Mouse (Mus musculus) T-cell, adult 2 months (primary cell): ENCODE results near the gene Cryba4.

Experiments used
- DNase-seq: peaks from one replicate; pipeline ENCODE4 v3.0.0; 2022; ENCODE audit warnings: low spot score

Gene Cryba4

DNA sequence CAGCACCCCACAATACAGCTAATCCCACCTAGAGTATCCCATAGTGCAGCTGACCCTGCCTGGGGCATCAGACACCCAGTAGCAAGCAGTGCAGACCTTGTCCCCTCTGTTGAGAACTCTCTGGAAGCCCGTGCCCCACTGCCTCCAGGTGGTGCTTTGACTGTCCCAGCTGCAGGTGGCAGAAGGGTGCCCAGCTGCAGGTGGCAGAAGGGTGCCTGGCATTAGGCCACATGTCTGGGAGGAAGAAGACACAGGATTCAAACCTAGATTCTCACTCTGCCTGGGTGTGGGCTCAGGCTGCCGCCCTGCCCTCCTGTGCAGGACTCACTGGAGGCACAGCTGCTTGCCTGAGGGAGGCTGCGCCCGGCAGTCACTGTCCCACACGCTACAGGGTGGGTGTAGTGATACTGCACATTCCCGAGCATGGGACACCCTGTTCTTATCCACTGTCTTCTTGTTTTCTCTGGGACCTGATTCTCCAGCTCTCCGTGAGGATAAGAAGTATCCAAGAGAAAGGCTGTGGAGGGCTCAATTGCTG, 33.3 kb upstream of the Cryba4 start:
- no peak for DNase-seq

DNA sequence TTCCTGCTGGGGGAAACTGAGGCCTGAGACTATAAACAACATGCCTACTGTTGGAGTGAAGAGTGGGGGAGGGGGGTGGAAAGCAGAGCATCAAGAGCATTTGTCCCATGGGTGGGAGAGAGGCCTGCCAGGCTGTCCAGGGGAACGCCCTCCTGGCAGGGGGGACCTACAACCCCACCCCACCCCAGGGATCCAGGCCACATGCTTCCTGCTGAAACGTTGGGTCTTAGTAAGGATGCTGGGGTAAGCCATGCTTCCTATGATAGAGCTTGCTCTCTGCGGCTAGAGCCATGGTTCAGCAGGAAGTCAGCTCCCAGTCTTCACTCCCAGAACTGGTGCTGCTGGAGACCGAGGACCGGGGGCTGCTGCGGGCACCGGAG, 31.9 kb upstream of the Cryba4 start:
- DNase-seq: no peak

GRCm38 (mm10) chr5:112283543-112284202, 31.4 kb upstream of the Cryba4 start:
- no peak for DNase-seq

GRCm38 (mm10) chr5:112282780-112283482, 30.6 kb upstream of the Cryba4 start:
- peak; percentile 65 for DNase-seq

- no peak for DNase-seq
These were observed 29.9 kb upstream of the Cryba4 start for GRCm38 (mm10) chr5:112282123-112282779.

DNA sequence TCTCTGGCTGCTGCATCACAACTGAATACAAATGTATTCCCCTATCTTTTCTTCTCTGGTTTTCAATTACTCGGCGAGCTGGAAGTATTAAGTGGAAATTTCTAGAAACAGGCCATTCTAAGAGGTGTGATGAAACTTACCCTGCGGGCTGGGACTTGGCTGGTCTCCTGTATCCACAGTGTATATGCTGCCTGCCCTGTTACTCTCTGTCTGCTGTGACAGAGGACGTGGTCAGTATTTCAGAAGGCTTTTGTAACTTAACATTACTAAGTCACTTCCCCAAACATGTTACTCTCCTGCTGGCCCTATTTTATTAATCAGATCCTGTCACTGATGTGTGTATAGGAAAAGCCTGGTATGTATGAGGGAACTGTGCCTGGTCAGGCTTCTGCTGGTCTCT, 29.4 kb upstream of the Cryba4 start:
- no peak for DNase-seq

DNA sequence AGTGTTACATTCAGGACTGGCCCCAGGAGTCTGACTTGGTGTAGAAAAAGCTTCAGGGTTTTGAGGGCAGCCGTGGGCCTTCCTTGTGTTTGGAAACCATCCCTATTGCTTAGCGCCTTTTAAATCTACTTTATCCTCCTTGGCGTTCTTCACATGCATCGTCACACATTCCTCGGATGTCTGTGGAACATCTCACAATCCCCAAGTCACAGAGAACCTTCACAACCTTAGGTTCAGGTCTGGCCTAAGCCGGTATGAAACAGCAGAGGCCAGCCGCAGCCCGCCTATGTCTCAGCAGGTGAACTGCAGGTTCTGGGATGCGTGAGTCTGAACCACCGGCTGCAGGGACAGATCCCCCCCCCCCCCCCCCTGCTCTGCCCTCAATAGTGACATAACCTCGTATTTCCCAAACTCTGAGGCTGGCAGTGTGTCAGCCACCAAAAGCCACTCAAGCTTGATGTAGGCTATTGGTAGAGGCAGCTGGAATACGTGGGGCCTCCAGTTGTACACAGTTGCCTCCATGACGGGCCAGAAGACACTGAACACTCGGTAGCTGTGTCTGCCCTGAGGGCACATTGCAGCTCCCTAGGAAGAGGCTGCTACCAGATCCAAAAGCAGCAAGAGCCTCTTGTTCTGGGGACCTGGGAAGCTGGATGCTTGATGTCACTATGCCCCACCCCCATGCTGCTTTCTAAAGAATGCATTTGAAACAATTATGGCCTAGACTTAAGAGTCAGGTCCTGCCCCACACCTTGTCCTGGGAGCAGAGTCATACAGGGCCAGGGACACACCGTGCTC, 28.7 kb upstream of the Cryba4 start:
- no peak for DNase-seq

GRCm38 (mm10) chr5:112280151-112280550, 27.8 kb upstream of the Cryba4 start:
- DNase-seq: no peak

GRCm38 (mm10) chr5:112279181-112280021, 27.1 kb upstream of the Cryba4 start:
- no peak for DNase-seq

GRCm38 (mm10) chr5:112277906-112278470, 25.7 kb upstream of the Cryba4 start:
- DNase-seq: peak; percentile 59

- no peak for DNase-seq
These were observed 24.6 kb upstream of the Cryba4 start for GRCm38 (mm10) chr5:112276907-112277348.

GRCm38 (mm10) chr5:112276267-112276873, 24.1 kb upstream of the Cryba4 start, which contains the start of gene Tpst2:
Gene Tpst2, plus strand, starts transcription at chr5:112276691.
- DNase-seq: peak; percentile 100

DNA sequence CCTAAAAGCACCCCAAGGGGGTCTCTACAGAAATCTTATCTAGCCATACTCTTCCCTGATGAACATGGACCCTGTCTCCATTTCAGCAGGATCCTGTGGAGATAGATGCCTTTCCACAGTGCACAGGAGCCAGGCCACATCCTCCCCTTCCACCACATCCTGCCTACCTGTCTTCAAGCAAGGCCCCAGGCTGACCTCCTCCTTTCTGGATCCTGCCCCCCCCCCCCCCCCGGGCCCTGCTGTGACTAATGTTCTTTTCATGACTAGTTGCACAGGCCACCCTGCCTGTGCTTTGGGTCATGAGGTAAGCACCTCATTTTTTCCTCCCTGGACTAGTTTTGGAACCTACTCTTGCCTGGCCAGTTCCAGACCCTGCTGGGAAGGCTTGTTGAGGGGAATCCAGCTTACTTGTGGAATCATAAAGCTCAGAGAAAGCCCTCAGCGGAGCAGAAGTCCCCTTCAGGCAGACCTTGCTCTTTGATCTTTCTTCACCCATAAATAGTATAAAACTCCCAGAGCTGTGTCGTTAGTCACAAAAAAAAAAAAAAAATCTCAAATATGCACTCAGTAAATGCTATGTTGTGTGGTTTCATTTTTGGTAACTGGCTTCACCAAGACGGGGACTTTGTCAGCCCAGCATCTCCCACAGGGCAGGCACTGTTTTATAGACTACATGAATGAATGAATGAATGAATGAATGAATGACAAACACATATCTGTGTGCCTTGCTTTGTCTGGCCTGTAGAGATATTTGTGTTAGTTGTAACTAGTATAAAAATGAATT, 22.9 kb upstream of the Cryba4 start:
- DNase-seq: peak; percentile 70

DNA sequence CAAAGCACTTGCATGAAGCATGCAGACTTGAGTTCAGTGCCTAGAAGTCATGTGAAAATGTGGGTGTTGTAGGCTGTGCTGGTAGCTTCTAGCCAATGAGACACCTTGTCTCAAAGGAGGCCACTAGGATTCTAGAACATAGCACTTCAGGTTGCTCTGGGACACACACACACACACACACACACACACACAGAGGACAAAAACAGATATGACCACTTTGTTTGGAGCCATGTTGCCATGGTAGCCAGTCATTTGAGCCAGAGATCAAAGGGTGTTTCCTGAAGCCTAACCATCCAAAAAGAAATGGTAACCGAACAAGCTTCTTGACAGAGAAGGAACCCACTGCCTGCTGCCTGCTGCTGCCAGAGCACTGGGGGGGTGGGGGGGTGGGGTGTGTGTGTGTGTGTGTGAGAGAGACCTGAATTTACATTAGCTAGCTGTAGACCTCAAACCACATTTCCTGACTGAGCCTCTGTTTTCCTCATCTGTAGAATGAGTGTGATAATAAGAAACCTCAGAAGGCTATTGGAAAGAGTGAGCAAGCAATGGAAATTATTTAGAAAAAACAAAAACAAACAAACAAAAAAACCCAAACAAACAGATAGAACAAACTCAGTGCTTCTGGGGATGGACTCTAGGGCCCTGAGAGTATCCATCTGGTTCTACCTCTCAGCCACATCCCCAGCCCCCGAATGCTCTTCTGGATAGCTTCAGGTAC, 21.6 kb upstream of the Cryba4 start:
- DNase-seq: peak; percentile 88

- DNase-seq: peak; percentile 48
These were observed 20.6 kb upstream of the Cryba4 start for GRCm38 (mm10) chr5:112272934-112273333.

- DNase-seq: peak; percentile 78
These were observed 18.6 kb upstream of the Cryba4 start for GRCm38 (mm10) chr5:112270764-112271541.

DNA sequence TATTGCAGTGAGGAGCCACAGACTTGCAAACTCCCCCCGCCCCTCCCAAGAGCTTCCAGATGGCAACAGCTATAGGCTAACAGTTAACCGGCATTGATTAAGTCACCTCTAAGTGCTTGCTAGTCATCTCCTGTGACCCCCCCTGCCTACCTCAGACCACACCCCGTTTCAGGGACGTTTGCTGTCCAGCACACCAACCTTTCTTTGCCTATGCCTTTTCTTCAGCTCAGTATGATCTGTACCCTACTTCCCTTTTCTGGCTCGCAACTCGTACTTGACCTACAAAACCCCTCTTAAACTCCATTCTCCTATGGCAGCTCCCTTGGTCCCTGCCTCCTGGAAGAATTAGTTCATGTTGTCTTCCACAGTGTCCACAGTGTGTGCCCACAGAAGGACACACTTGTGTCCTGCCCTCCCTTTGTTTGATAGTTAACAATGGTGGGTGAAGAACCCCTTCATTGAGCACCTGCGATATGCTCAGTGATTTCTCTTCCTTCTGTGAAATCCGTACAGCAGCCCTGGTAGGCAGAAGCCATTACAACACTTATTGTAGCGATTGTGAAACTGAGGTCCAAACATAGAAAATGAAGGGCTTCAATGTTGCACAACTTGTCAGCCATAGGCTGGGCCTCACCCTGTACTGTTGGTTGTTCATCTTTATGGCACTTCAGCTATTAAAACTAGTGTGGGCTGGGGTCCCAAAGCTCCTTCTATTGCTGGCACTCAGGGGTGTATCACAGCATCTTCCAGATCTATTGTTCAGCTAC, 13.9 kb upstream of the Cryba4 start:
- DNase-seq: no peak
